Mouse (Mus musculus) Muller cell, postnatal 12 days (primary cell): ENCODE results near the gene Gba.

Experiments
- DNase-seq: peaks from one replicate; pipeline ENCODE4 v3.0.0-alpha.2; 2015; ENCODE audit errors: inconsistent ontology term

The Gba gene

GRCm38 (mm10) chr3:89238494-89238893, 35.8 kb downstream of the Gba start:
- no peak for DNase-seq

DNA sequence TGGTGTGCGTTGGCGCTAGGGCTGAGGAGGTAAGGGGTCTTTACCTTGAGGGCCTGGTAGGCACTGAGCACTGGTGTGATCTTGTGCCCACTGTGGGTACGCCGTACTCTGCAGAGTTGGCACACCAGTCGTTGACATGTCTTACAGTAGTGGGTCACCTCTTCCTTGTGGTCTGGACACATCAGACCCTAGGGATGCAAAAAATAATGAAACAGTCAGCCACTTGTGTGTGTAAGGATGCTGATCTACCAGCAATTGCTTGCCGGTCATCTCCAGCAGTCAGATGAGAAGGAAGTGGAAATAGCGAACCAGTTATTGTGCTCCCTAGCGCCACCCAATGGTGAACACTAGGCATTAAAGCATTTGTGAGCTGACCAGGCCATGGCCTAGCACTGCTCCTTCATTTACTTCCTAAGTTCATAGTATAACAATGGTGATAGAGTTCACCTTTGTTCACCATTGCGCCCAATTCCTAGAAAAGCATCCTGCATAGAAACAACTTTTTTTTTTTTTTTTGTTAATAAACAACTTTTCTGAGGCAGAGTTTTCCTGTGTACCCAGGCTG, 39.7 kb downstream of the Gba start:
- peak; percentile 39 for DNase-seq

DNA sequence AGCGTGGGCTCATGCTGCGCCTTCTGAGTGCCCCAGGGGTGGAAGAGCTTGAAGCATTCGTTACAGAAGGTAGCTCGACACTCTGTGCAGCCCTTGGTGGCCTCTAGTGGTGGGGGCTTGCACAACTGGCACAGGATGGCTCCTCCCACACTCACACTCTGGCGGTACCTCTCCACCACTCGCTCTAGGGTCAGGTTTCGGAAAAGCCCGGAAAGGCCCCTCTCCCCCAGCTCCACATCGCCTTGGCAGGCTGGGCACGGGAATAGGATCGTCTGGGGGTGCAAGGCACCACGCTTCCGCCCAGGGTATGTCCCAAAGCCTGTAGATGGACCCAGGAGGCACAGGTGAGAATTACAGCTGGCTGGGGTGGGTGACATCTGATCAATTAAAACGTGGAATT, 40.9 kb downstream of the Gba start:
- DNase-seq, result peak; percentile 26

GRCm38 (mm10) chr3:89244158-89244981, 41.6 kb downstream of the Gba start:
- peak; percentile 68 for DNase-seq

GRCm38 (mm10) chr3:89244982-89245687, 42.4 kb downstream of the Gba start:
- peak; percentile 76 for DNase-seq

GRCm38 (mm10) chr3:89245688-89246171, 43.0 kb downstream of the Gba start, which contains the start of gene Krtcap2:
Krtcap2 (plus strand) TSS chr3:89245966.
- DNase-seq, result no peak

GRCm38 (mm10) chr3:89246261-89247100, 43.8 kb downstream of the Gba start, which contains the start of gene Trim46:
Trim46 (minus strand) TSS chr3:89246309.
- DNase-seq, result peak; percentile 93

- DNase-seq, result no peak
Measured at GRCm38 (mm10) chr3:89247466-89247865, 44.7 kb downstream of the Gba start.

- peak; percentile 40 for DNase-seq
Measured at GRCm38 (mm10) chr3:89250435-89251040, 47.8 kb downstream of the Gba start.

GRCm38 (mm10) chr3:89251365-89251895, 48.7 kb downstream of the Gba start:
- peak; percentile 42 for DNase-seq

DNA sequence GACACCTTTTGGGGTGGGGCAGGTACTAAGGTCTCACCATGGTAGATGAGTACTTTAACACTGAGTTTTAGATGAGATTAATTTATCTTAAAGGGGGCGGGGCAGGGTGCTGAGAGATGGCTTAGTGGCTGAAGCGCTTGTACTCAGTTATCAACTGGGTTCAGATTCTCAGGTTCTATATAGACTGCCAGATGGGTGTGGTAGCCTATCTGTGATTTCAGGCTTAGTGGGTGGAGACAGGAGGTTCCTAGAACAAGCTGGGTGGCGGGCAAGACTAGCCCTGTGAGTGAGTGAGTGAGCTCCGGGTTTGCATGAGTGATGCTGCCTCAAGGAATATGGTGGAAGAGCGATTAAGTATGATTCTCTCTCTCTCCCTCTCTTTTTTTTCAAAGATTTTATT, 52.3 kb downstream of the Gba start:
- no peak for DNase-seq

DNA sequence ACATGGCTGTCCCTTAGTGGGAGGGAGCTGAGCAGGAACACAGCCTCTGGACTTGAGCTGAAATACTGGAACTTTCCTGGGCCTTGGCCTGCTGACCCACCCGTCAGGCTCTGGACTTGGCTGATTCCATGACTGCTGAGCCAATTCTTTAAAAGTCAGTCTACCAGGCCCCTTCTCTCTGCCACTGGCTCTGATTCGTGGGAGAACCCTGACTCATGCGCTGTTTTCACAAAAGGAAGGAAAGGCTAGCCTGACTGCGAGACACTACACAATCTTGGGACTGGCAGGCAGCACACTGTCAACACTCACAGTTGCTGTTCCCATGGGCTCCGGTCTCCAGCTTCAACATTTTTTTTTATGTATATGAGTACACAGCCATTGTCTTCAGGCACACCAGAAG, 53.4 kb downstream of the Gba start:
- no peak for DNase-seq
